Mouse (Mus musculus) T-helper 1 cell (primary cell): Measurements from ENCODE around the gene Vmn1r94.
"Not testable (repeated sequence)": the region's sequence is repeated elsewhere in the genome, so short reads cannot be mapped to it uniquely, and the experiment has no call there.

ENCODE experiments used
- in situ Hi-C: fragments of 300-600 bp; cut with MboI, MseI; formaldehyde crosslinking; loops from one replicate; pipeline ENCODE4 v1.15.1; 2025; ENCODE audit warnings: high pct_unique_total_duplicates

Gene Vmn1r94

DNA sequence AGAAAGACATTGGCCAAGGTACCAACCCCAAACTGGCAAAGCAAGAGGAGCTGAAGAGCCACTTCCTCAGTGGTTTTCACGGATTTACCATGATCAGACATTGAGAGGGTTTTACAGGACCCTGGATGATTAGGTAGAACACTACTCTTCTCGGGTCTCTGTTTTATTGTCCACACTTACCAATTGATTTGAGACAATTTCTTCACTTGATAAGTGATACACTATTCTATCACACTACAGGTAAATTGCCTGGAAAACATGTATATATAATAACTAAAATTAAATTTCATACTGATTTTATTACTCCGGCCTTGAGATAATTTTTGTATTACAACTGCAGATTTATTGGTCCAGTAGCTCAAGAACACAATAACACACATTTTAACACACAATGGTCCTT lies at the start of gene Vmn1r94:
Vmn1r94 (minus strand) TSS at position 101 of the 400 bp plus-strand sequence.
- in situ Hi-C loops = loop anchor here (25.0 kb wide), 1 partner anchor 669 kb away; the partner anchor contains the start of gene Vmn1r115

DNA sequence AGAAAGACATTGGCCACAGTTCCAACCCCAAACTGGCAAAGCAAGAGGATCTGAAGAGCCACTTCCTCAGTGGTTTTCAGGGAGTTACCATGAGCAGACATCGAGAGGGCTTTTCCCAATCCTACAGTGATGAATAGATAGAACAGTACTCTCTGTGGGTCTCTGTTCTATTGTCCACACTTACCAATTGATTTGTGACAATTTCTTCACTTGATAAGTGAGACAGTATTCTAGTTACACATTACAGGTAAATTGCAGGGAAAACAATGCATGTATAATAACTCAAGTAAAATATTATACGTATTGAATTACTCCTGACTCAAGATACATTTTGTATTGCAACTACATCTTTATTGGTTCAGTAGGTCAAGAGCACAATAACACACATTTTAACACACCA lies 37.3 kb upstream of the Vmn1r94 start, which contains the start of gene Gm6164:
Gm6164 (minus strand) TSS at position 101 of the 400 bp plus-strand sequence.
- in situ Hi-C loops = not testable (repeated sequence)

DNA sequence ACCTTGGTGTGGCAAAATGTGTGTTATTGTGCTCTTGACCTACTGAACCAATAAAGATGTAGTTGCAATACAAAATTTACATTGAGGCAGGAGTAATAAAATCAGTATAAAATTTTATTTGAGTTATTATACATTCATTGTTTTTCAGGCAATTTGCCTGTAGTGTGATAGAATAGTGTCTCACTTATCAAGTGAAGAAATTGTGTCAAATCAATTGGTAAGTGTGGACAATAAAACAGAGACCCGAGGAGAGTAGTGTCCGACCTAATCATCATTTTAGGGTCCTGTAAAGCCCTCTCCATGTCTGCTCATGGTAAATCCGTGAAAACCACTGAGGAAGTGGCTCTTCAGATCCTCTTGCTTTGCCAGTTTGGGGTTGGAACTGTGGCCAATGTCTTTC lies 25.2 kb upstream of the Vmn1r94 start, which contains the start of gene Vmn1r95:
Vmn1r95 (plus strand) TSS at position 301 of the 400 bp plus-strand sequence.
- in situ Hi-C loops = loop anchor here (25.0 kb wide), 1 partner anchor 1994 kb away; the partner anchor contains the start of gene Vmn1r143

DNA sequence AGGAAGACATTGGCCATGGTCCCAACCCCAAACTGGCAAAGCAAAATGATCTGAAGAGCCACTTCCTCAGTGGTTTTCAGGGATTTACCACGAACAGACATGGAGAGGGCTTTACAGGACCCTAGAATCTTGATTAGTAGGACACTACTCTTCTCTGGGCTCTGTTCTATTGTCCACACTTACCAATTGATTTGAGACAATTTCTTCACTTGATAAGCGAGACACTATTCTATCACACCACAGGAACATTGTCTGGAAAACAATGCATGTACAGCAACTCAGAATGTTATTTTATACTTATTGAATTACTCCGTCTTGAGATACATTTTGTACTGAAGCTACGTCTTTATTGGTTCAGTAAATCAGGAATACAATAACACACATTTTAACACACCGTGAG lies 29.2 kb downstream of the Vmn1r94 start, which contains the start of gene Vmn1r93:
Vmn1r93 (minus strand) TSS at position 101 of the 400 bp plus-strand sequence.
- in situ Hi-C loops = loop anchor here (5.0 kb wide), 1 partner anchor 1993 kb away; the partner anchor contains the start of gene Gm10666

DNA sequence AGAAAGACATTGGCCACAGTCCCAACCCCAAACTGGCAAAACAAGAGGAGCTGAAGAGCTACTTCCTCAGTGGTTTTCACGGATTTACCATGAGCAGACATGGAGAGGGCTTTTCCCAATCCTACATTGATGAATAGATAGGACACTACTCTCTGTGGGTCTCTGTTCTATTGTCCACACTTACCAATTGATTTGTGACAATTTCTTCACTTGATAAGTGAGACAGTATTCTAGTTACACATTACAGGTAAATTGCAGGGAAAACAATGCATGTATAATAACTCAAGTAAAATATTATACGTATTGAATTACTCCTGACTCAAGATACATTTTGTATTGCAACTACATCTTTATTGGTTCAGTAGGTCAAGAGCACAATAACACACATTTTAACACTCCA lies 45.7 kb downstream of the Vmn1r94 start, which contains the start of gene Gm16442:
Gm16442 (minus strand) TSS at position 101 of the 400 bp plus-strand sequence.
- in situ Hi-C loops = loop anchor here (10.0 kb wide), 1 partner anchor 662 kb away; the partner anchor contains the start of gene Vmn1r113
